Mouse (Mus musculus) liver, embryonic 14.5 days (tissue): ENCODE measurements around the gene Cd52.

ENCODE experiments used
- CTCF ChIP-seq: IDR thresholded peaks from 2 replicates; pipeline ENCODE4 v1.5.1; 2016; ENCODE audit warnings: antibody characterized with exemption, low read depth, control low read depth
- EP300 ChIP-seq: IDR thresholded peaks from 2 replicates; pipeline ENCODE4 v1.6.1; 2016; ENCODE audit warnings: antibody characterized with exemption, low read depth

- no peak for TF ChIP-seq EP300
- no peak for TF ChIP-seq CTCF
These were observed 13.3 kb upstream of the Cd52 start for GRCm38 (mm10) chr4:134108196-134108595.
